Mouse (Mus musculus): ENCODE measurements around the gene Pepd.
A peak's percentile ranks its signal among the peaks of the same experiment; 100 is the strongest.

Gene Pepd

GRCm38 (mm10) chr7:34984526-34985133, 72.5 kb downstream of the Pepd start:
- DNase-seq: no peak

GRCm38 (mm10) chr7:34985216-34985615, 73.0 kb downstream of the Pepd start:
- no peak for DNase-seq

GRCm38 (mm10) chr7:34985646-34986045, 73.5 kb downstream of the Pepd start:
- DNase-seq: no peak

GRCm38 (mm10) chr7:34986575-34987150, 74.5 kb downstream of the Pepd start:
- no peak for DNase-seq

- no peak for DNase-seq
Measured at GRCm38 (mm10) chr7:34987258-34987657, 75.1 kb downstream of the Pepd start.

- no peak for DNase-seq
Measured at GRCm38 (mm10) chr7:34988488-34988887, 76.3 kb downstream of the Pepd start.

- no peak for DNase-seq
Measured at GRCm38 (mm10) chr7:34991731-34992246, 79.6 kb downstream of the Pepd start.

GRCm38 (mm10) chr7:34992766-34993165, 80.6 kb downstream of the Pepd start:
- no peak for DNase-seq

- no peak for DNase-seq
Measured at GRCm38 (mm10) chr7:34995872-34996662, 83.9 kb downstream of the Pepd start.

GRCm38 (mm10) chr7:35000839-35001238, 88.7 kb downstream of the Pepd start:
- DNase-seq: no peak

- no peak for DNase-seq
Measured at GRCm38 (mm10) chr7:35003171-35003737, 91.1 kb downstream of the Pepd start.

GRCm38 (mm10) chr7:35006661-35007060, 94.5 kb downstream of the Pepd start:
- no peak for DNase-seq

- DNase-seq: no peak
Measured at GRCm38 (mm10) chr7:35013228-35013627, 101.0 kb downstream of the Pepd start.

GRCm38 (mm10) chr7:35015252-35015651, 103.1 kb downstream of the Pepd start:
- DNase-seq: no peak

- no peak for DNase-seq
Measured at GRCm38 (mm10) chr7:35021365-35021764, 109.2 kb downstream of the Pepd start.

- no peak for DNase-seq
Measured at GRCm38 (mm10) chr7:35023251-35023650, 111.1 kb downstream of the Pepd start.

GRCm38 (mm10) chr7:35024426-35024825, 112.2 kb downstream of the Pepd start:
- no peak for DNase-seq

GRCm38 (mm10) chr7:35025409-35026275, 113.5 kb downstream of the Pepd start:
- peak; percentile 67 for DNase-seq

GRCm38 (mm10) chr7:35026276-35026630, 114.1 kb downstream of the Pepd start:
- DNase-seq: no peak

GRCm38 (mm10) chr7:35026838-35027291, 114.7 kb downstream of the Pepd start:
- no peak for DNase-seq

GRCm38 (mm10) chr7:35027801-35028420, 115.7 kb downstream of the Pepd start:
- no peak for DNase-seq

GRCm38 (mm10) chr7:35028559-35028958, 116.4 kb downstream of the Pepd start:
- DNase-seq: no peak

Measured in kidney, adult 11 months (tissue).